Mouse (Mus musculus) cerebellum, postnatal 36 days (tissue): Measurements from ENCODE around the gene Pecr.
"Not testable (repeated sequence)": the region's sequence is repeated elsewhere in the genome, so short reads cannot be mapped to it uniquely, and the experiment has no call there.

ENCODE experiments used
- DNase-seq, 2 experiments: peaks; one replicate each; pipeline ENCODE4 v3.0.0; 2021 to 2022; ENCODE audit warnings: mixed read lengths in 2 of 2

Gene Pecr

GRCm38 (mm10) chr1:72232592-72232991 is 51.5 kb downstream of the Pecr start:
- DNase-seq, result not testable (repeated sequence)

- DNase-seq, result no peak
Measured at GRCm38 (mm10) chr1:72228974-72229373, 55.1 kb downstream of the Pecr start.

GRCm38 (mm10) chr1:72227546-72227945 is 56.6 kb downstream of the Pecr start:
- no peak for DNase-seq

- no peak for DNase-seq
Measured at GRCm38 (mm10) chr1:72226887-72227481, 57.1 kb downstream of the Pecr start.

GRCm38 (mm10) chr1:72226172-72226886 is 57.8 kb downstream of the Pecr start:
- DNase-seq, result no peak

- peak; percentile 81 to 85 for DNase-seq
Measured at GRCm38 (mm10) chr1:72225720-72226171, 58.4 kb downstream of the Pecr start.

- no peak for DNase-seq
Measured at GRCm38 (mm10) chr1:72225054-72225718, 58.9 kb downstream of the Pecr start.

- DNase-seq, result peak; percentile 65 to 68
Measured at GRCm38 (mm10) chr1:72220008-72220407, 64.1 kb downstream of the Pecr start.

GRCm38 (mm10) chr1:72219116-72219515 is 65.0 kb downstream of the Pecr start:
- DNase-seq, result no peak

GRCm38 (mm10) chr1:72218626-72219025 is 65.5 kb downstream of the Pecr start:
- no peak for DNase-seq

GRCm38 (mm10) chr1:72216761-72217160 is 67.4 kb downstream of the Pecr start:
- DNase-seq, result no peak

- no peak for DNase-seq
Measured at GRCm38 (mm10) chr1:72215174-72215573, 68.9 kb downstream of the Pecr start.

GRCm38 (mm10) chr1:72214470-72214961 is 69.6 kb downstream of the Pecr start:
- DNase-seq, result peak; percentile 62 to 64

GRCm38 (mm10) chr1:72213954-72214353 is 70.2 kb downstream of the Pecr start:
- DNase-seq, result no peak

- peak; percentile 71 to 79 for DNase-seq
Measured at GRCm38 (mm10) chr1:72211701-72212699, 72.1 kb downstream of the Pecr start, which contains the start of gene Mreg. Gene Mreg, minus strand, starts transcription at chr1:72212307.

- DNase-seq, result peak; percentile 30 to 58
Measured at GRCm38 (mm10) chr1:72210803-72211679, 73.1 kb downstream of the Pecr start.
